8 mouse cellular contexts compared by ENCODE assay signal in genomic region chr2:128428651-128429633, GRCm38 (mm10).
DNase-seq lines count a peak whose midpoint lies in the region; ATAC-seq and TF ChIP-seq lines count a peak whose summit lies in the region.

No protein-coding gene starts in this region.

- H3K4me2 ChIP-seq in midbrain, embryonic 14.5 days (ENCODE audit: low read length), result no peak overlapping the region
- peak overlapping the region; percentile 52 for H3K4me2 ChIP-seq in heart, embryonic 15.5 days
- H3K4me2 ChIP-seq in kidney, postnatal 0 days (ENCODE audit: low read length), result peak overlapping the region; percentile 42

- H3K79me2 ChIP-seq in macrophage (ENCODE audit: inconsistent target), result peaks cover 47% of the 10 kb centered on the region

- DNase-seq in midbrain, embryonic 10.5 days (ENCODE audit: low spot score), result no peak
- DNase-seq in midbrain, embryonic 14.5 days, result no peak
- DNase-seq in kidney, postnatal 0 days (ENCODE audit: low spot score), result peak; percentile 57
- DNase-seq in thymus, postnatal 36 days, result peak; percentile 42 to 48
- no peak for DNase-seq in layer of hippocampus, adult 18-20 months (ENCODE audit: low spot score in 2 of 2)

- no peaks in the 10 kb centered on the region for H3K27me3 ChIP-seq in midbrain, embryonic 10.5 days (ENCODE audit: low read depth, poor library complexity, severe bottlenecking)
- H3K27me3 ChIP-seq in midbrain, embryonic 14.5 days (ENCODE audit: control insufficient read depth, insufficient read depth, low read length), result no peaks in the 10 kb centered on the region
- H3K27me3 ChIP-seq in heart, embryonic 15.5 days, result no peaks in the 10 kb centered on the region
- H3K27me3 ChIP-seq in kidney, postnatal 0 days (ENCODE audit: insufficient read depth, low read length), result no peaks in the 10 kb centered on the region

- H3K9me3 ChIP-seq in midbrain, embryonic 10.5 days (replicated peaks), result no peaks in the 10 kb centered on the region
- H3K9me3 ChIP-seq in midbrain, embryonic 14.5 days (ENCODE audit: control insufficient read depth, low read length), result no peaks in the 10 kb centered on the region
- H3K9me3 ChIP-seq in heart, embryonic 15.5 days (replicated peaks), result no peaks in the 10 kb centered on the region
- no peaks in the 10 kb centered on the region for H3K9me3 ChIP-seq in kidney, postnatal 0 days (replicated peaks; ENCODE audit: low read length)

- no peaks in the 10 kb centered on the region for H3K36me3 ChIP-seq in midbrain, embryonic 10.5 days
- H3K36me3 ChIP-seq in midbrain, embryonic 14.5 days (ENCODE audit: control insufficient read depth, insufficient read depth, low read length), result no peaks in the 10 kb centered on the region
- no peaks in the 10 kb centered on the region for H3K36me3 ChIP-seq in heart, embryonic 15.5 days
- no peaks in the 10 kb centered on the region for H3K36me3 ChIP-seq in kidney, postnatal 0 days (ENCODE audit: insufficient read depth, low read length)
- no peaks in the 10 kb centered on the region for H3K36me3 ChIP-seq in macrophage (ENCODE audit: inconsistent target)

- H3K4me1 ChIP-seq in midbrain, embryonic 10.5 days, result peaks cover 28% of the 10 kb centered on the region
- H3K4me1 ChIP-seq in midbrain, embryonic 14.5 days (ENCODE audit: control insufficient read depth, insufficient read depth, low read length), result no peaks in the 10 kb centered on the region
- peaks cover 34% of the 10 kb centered on the region for H3K4me1 ChIP-seq in heart, embryonic 15.5 days (replicated peaks)
- H3K4me1 ChIP-seq in kidney, postnatal 0 days (replicated peaks; ENCODE audit: insufficient read depth, low read length), result peaks cover 8% of the 10 kb centered on the region; the same call in 1 of the 2 replicates

- H3K9ac ChIP-seq in midbrain, embryonic 14.5 days (replicated peaks; ENCODE audit: low read length), result no peak overlapping the region
- peak overlapping the region; percentile 36 for H3K9ac ChIP-seq in heart, embryonic 15.5 days
- H3K9ac ChIP-seq in kidney, postnatal 0 days (ENCODE audit: low read depth, low read length), result 0 out of 2 replicates have a peak overlapping the region, but pooled peaks have one; percentile 20

- 60% methylated on average over 18 of the region's 18 CpGs for WGBS in midbrain, embryonic 10.5 days
- 61% methylated on average over 18 of the region's 18 CpGs for WGBS in midbrain, embryonic 14.5 days
- WGBS in heart, embryonic 15.5 days, result 20% methylated on average over 18 of the region's 18 CpGs
- WGBS in kidney, postnatal 0 days, result 30% methylated on average over 18 of the region's 18 CpGs
- WGBS in macrophage (ENCODE audit: missing documents), result under 1% methylated on average over 18 of the region's 18 CpGs

- H3K4me3 ChIP-seq in midbrain, embryonic 10.5 days, result no peak overlapping the region
- no peak overlapping the region; the same call in 1 of the 2 replicates for H3K4me3 ChIP-seq in midbrain, embryonic 14.5 days (replicated peaks; ENCODE audit: low read depth, low read length)
- peak overlapping the region; percentile 39 for H3K4me3 ChIP-seq in heart, embryonic 15.5 days
- no peak overlapping the region for H3K4me3 ChIP-seq in kidney, postnatal 0 days (replicated peaks; ENCODE audit: low read depth, low read length)
- peak overlapping the region; percentile 70 for H3K4me3 ChIP-seq in macrophage (ENCODE audit: inconsistent target)

- no peak for TF ChIP-seq CTCF in kidney, postnatal 0 days (IDR thresholded peaks at IDR 0.05; ENCODE audit: low read depth)

- no peak for ATAC-seq in midbrain, embryonic 14.5 days (ENCODE audit: low FRiP score, low TSS enrichment)
- ATAC-seq in common myeloid progenitor, adult 5-6 weeks (replicated peaks; ENCODE audit: low read depth, poor library complexity, severe bottlenecking), result peak; percentile 62
- peak; percentile 60 for ATAC-seq in heart, embryonic 15.5 days (replicated peaks; ENCODE audit: insufficient number of reproducible peaks, insufficient read depth, low FRiP score, low read depth)
- ATAC-seq in kidney, postnatal 0 days (replicated peaks; ENCODE audit: low FRiP score, low read depth), result no peak

- peak overlapping the region; percentile 49; the same call in 1 of the 2 replicates for H3K27ac ChIP-seq in midbrain, embryonic 10.5 days (replicated peaks)
- H3K27ac ChIP-seq in midbrain, embryonic 14.5 days (replicated peaks; ENCODE audit: low read depth, low read length), result no peak overlapping the region
- H3K27ac ChIP-seq in heart, embryonic 15.5 days, result peak overlapping the region; percentile 59
- H3K27ac ChIP-seq in kidney, postnatal 0 days, result peak overlapping the region; percentile 55; the same call in 1 of the 2 replicates
- H3K27ac ChIP-seq in macrophage, result peak overlapping the region; percentile 95

Comparison
In these comparisons a context has a peak if more than half of its experiments do, and no peak if none do; other contexts are left out.
1. DNase-seq: peak in kidney, postnatal 0 days (single experiment) and thymus, postnatal 36 days (2 of 2); none in midbrain, embryonic 10.5 days (single experiment), midbrain, embryonic 14.5 days (single experiment) and layer of hippocampus, adult 18-20 months (0 of 2).
2. H3K4me3 ChIP-seq: peak in heart, embryonic 15.5 days (single experiment) and macrophage (single experiment); none in midbrain, embryonic 10.5 days (single experiment), midbrain, embryonic 14.5 days (single experiment) and kidney, postnatal 0 days (single experiment).
3. ATAC-seq: peak in common myeloid progenitor, adult 5-6 weeks (single experiment) and heart, embryonic 15.5 days (single experiment); none in midbrain, embryonic 14.5 days (single experiment) and kidney, postnatal 0 days (single experiment).